Mouse (Mus musculus): ENCODE measurements around the gene Lbr. TPM values are rescaled to one million over a fixed set of nuclear protein-coding genes. Genes with fewer than 3 reads are reported as not detected.

The Lbr gene
- polyA plus RNA-seq, 1 experiment from 2014 or later: 129 TPM

- no peaks in the 10 kb centered on the region for H3K4me1 ChIP-seq (ENCODE audit: control insufficient read depth, insufficient read depth, low read length)
- H3K9ac ChIP-seq (ENCODE audit: low read depth, low read length): no peak overlapping the region
- 61% methylated on average over 14 of the region's 14 CpGs for WGBS
- H3K9me3 ChIP-seq (ENCODE audit: control insufficient read depth, low read length): no peaks in the 10 kb centered on the region
- no peak overlapping the region for H3K4me3 ChIP-seq (ENCODE audit: low read length)
- no peaks in the 10 kb centered on the region for H3K27me3 ChIP-seq (ENCODE audit: control insufficient read depth, insufficient read depth, low read length)
- no peak for ATAC-seq (ENCODE audit: low FRiP score, low TSS enrichment)
- H3K36me3 ChIP-seq (ENCODE audit: control insufficient read depth, insufficient read depth, low read length): no peaks in the 10 kb centered on the region
- no peak overlapping the region for H3K27ac ChIP-seq (ENCODE audit: low read depth, low read length)
- no peak overlapping the region for H3K4me2 ChIP-seq (replicated peaks; ENCODE audit: low read depth, low read length)
Observed at GRCm38 (mm10) chr1:181769392-181769791, 73.5 kb downstream of the Lbr start.

Other genes starting within 250 kb of the Lbr start
- gene Enah, start 176.9 kb upstream of the Lbr start, polyA plus RNA-seq (2014; fragmentation: Nextera tagmentation; extraction: Ambion mirVana): 25.6 and 28.8 TPM in 2 replicates